Mouse (Mus musculus) liver, adult 2 months (tissue): ENCODE data around the gene As3mt. TPM values are rescaled to one million over a fixed set of nuclear protein-coding genes. Genes with fewer than 3 reads are reported as not detected.
A peak's percentile ranks its signal among the peaks of the same experiment; 100 is the strongest.
"Not testable (repeated sequence)": the region's sequence is repeated elsewhere in the genome, so short reads cannot be mapped to it uniquely, and the experiment has no call there.

Source experiments
- DNase-seq: peaks from one replicate; pipeline ENCODE4 v3.0.0-alpha.2; 2011; ENCODE audit warnings: low read depth, low spot score; ENCODE audit errors: extremely low read depth
- H3K27ac ChIP-seq: fragments of 200-500 bp; replicated peaks from 2 replicates; pipeline ENCODE4 v1.5.1; 2012; ENCODE audit warnings: low read depth, mild to moderate bottlenecking, control low read depth, inconsistent platforms, low read length; ENCODE audit not compliant: insufficient read depth
- H3K27me3 ChIP-seq: fragments of 200-500 bp; 2 replicates; pipeline ENCODE4 v1.6.1; 2012; ENCODE audit warnings: mild to moderate bottlenecking, moderate library complexity, low read length, inconsistent platforms; ENCODE audit not compliant: control insufficient read depth, insufficient read depth
- H3K36me3 ChIP-seq: fragments of 200-500 bp; 2 replicates; pipeline ENCODE4 v1.6.1; 2012; ENCODE audit warnings: low read length, inconsistent platforms; ENCODE audit not compliant: control insufficient read depth, insufficient read depth
- H3K4me1 ChIP-seq: fragments of 200-500 bp; 2 replicates; pipeline ENCODE4 v1.6.1; 2011; ENCODE audit warnings: low read length; ENCODE audit not compliant: control insufficient read depth, insufficient read depth
- H3K4me3 ChIP-seq: fragments of 200-500 bp; 2 replicates; pipeline ENCODE4 v1.5.1; 2011; ENCODE audit warnings: low read depth, mild to moderate bottlenecking, control low read depth, low read length, moderate library complexity; ENCODE audit not compliant: insufficient read depth
- H3K79me2 ChIP-seq: fragments of 200-500 bp; 2 replicates; pipeline ENCODE4 v1.6.1; 2012; ENCODE audit warnings: inconsistent platforms, mild to moderate bottlenecking, low read length, moderate library complexity; ENCODE audit not compliant: control insufficient read depth, insufficient read depth
- H3K9ac ChIP-seq: fragments of 200-500 bp; 2 replicates; pipeline ENCODE4 v1.6.1; 2012; ENCODE audit warnings: low read depth, mild to moderate bottlenecking, control low read depth, inconsistent platforms, low read length
- CTCF ChIP-seq: fragments of 200-500 bp; IDR thresholded peaks from 2 replicates; pipeline ENCODE4 v1.5.1; 2011; ENCODE audit warnings: low read depth, low read length, control low read depth
- POLR2A ChIP-seq: fragments of 200-500 bp; IDR thresholded peaks from 2 replicates; pipeline ENCODE4 v1.6.1; 2011; ENCODE audit warnings: low read length, control low read depth; ENCODE audit not compliant: insufficient read depth; ENCODE audit errors: extremely low read depth
- WGBS: fragments of 180-500 bp; shearing (Covaris S2); methylation state at CpG from one replicate; pipeline ENCODE4 v1.1.7; 2018; 5-methylcytosine and 5-hydroxymethylcytosine counted together
- polyA plus RNA-seq: library from polyadenylated mRNA; depleted of rRNA; stranded (reverse); fragments of >200 nt; gene quantifications from 2 replicates; pipeline ENCODE4 v1.2.3, GENCODE M21; 2012
- total RNA-seq: library from RNA; depleted of rRNA; stranded (reverse); fragments of >200 nt; gene quantifications from 2 replicates; pipeline ENCODE4 v1.2.3, GENCODE M21; 2014

The As3mt gene
- total and polyA plus RNA-seq, 2 experiments = 19.3 to 67.9 TPM

- H3K27me3 ChIP-seq = no peaks in the 10 kb centered on the region
- TF ChIP-seq POLR2A = no peak
- no peak for TF ChIP-seq CTCF
- no peaks in the 10 kb centered on the region for H3K36me3 ChIP-seq
- no peaks in the 10 kb centered on the region; the same call in 1 of the 2 replicates for H3K79me2 ChIP-seq
- H3K27ac ChIP-seq = no peak overlapping the region
- WGBS = 62% methylated on average over 5 of the region's 5 CpGs
- H3K9ac ChIP-seq = no peak overlapping the region
- DNase-seq = no peak
- no peak overlapping the region for H3K4me3 ChIP-seq
- H3K4me1 ChIP-seq = no peaks in the 10 kb centered on the region
Measured at GRCm38 (mm10) chr19:46776391-46776790, 69.1 kb downstream of the As3mt start.

DNA sequence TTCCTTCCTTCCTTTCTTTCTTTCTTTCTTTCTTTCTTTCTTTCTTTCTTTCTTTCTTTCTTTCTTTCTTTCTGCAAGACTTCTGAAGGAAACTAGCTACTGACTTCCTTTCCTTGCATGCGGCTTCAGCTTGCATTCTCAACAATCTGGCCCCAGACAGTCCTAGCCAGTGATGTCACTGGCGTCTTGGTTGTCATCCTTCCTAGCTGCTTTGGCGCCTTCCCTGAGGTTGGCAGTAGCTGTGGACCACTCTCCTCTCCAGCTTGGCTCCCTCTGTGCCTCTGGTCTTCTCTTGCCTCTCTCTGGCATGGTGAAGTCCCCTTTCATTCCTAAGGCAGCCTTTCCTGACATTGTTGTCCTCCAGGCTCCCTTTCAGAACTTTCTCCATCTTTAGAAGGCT, 69.6 kb downstream of the As3mt start:
- no peak overlapping the region for H3K4me3 ChIP-seq
- 92% methylated on average over 3 of the region's 3 CpGs for WGBS
- no peaks in the 10 kb centered on the region for H3K4me1 ChIP-seq
- DNase-seq = no peak
- H3K36me3 ChIP-seq = no peaks in the 10 kb centered on the region
- no peaks in the 10 kb centered on the region; the same call in 1 of the 2 replicates for H3K79me2 ChIP-seq
- no peak overlapping the region for H3K9ac ChIP-seq
- TF ChIP-seq POLR2A (no peak), CTCF (no peak)
- no peak overlapping the region for H3K27ac ChIP-seq
- no peaks in the 10 kb centered on the region for H3K27me3 ChIP-seq

- Histone ChIP-seq H3K9ac (no peak overlapping the region), H3K4me3 (no peak overlapping the region), H3K79me2 (no peaks in the 10 kb centered on the region), H3K27me3 (no peaks in the 10 kb centered on the region), H3K36me3 (no peaks in the 10 kb centered on the region), H3K27ac (no peak overlapping the region), H3K4me1 (no peaks in the 10 kb centered on the region)
- DNase-seq = peak; percentile 54
- TF ChIP-seq POLR2A (no peak), CTCF (no peak)
- WGBS = 73% methylated on average over 12 of the region's 12 CpGs
Measured at GRCm38 (mm10) chr19:46777928-46778680, 70.8 kb downstream of the As3mt start.

DNA sequence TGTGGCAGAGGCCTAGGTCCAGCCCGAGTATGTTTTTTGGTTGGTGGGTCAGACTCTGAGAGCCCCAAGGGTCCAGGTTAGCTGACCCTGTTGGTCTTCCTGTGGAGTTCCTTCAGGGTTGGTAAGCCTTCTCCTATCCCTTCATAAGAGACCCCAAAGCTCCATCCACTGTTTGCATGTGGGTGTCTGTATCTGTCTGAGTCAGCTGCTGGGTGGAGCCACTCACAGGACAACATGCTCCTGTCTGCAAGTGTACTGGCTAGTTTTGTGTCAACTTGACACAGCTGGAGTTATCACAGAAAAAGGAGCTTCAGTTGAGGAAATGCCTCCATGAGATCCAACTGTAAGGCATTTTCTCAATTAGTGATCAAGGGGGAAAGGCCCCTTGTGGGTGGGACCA, 71.9 kb downstream of the As3mt start:
- H3K36me3 ChIP-seq, H3K4me3 ChIP-seq, H3K27me3 ChIP-seq, DNase-seq, H3K4me1 ChIP-seq, H3K79me2 ChIP-seq, H3K9ac ChIP-seq, H3K27ac ChIP-seq: not testable (repeated sequence)
- WGBS = 93% methylated on average over 1 of the region's 1 CpGs

- no peaks in the 10 kb centered on the region for H3K79me2 ChIP-seq
- TF ChIP-seq POLR2A = no peak
- TF ChIP-seq CTCF = no peak
- H3K4me1 ChIP-seq = peaks cover 7% of the 10 kb centered on the region
- no peak overlapping the region for H3K4me3 ChIP-seq
- WGBS = 57% methylated on average over 5 of the region's 5 CpGs
- H3K27ac ChIP-seq = no peak overlapping the region
- H3K36me3 ChIP-seq = no peaks in the 10 kb centered on the region
- no peak overlapping the region for H3K9ac ChIP-seq
- DNase-seq = no peak
- H3K27me3 ChIP-seq = no peaks in the 10 kb centered on the region
Measured at GRCm38 (mm10) chr19:46784038-46784437, 76.8 kb downstream of the As3mt start.

DNA sequence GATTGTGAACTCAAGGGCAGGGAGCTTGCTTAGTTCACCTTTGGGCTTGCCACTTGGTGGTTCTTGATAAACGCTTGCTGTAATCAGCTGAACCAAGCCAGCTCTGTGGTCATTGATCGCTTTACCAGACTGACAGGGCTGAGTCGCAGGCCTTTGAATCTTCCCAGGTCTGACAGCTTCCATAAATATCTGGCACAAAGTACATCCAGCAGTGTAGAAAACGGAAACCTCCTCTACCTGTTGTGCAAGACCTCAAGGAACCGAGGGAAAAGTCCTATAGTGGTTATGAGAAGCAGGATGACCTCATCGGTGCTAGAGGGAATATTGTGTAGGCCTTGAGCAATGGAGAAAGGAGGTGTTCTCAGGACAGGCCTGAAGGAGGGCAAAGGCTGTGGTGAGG, 77.2 kb downstream of the As3mt start:
- Histone ChIP-seq H3K79me2 (no peaks in the 10 kb centered on the region), H3K27ac (no peak overlapping the region), H3K27me3 (no peaks in the 10 kb centered on the region), H3K4me3 (no peak overlapping the region), H3K4me1 (peaks cover 10% of the 10 kb centered on the region), H3K36me3 (no peaks in the 10 kb centered on the region), H3K9ac (no peak overlapping the region)
- TF ChIP-seq CTCF (no peak), POLR2A (no peak)
- DNase-seq = peak; percentile 86
- WGBS = 17% methylated on average over 6 of the region's 6 CpGs
